Mouse (Mus musculus) layer of hippocampus, adult 11-12 months (tissue): ENCODE results near the gene Frmd4b.

Experiments
- DNase-seq: peaks from one replicate; pipeline ENCODE4 v3.0.0; 2022; ENCODE audit warnings: low spot score

Frmd4b gene

GRCm38 (mm10) chr6:97312545-97312939 is 304.8 kb downstream of the Frmd4b start:
- DNase-seq, result no peak

DNA sequence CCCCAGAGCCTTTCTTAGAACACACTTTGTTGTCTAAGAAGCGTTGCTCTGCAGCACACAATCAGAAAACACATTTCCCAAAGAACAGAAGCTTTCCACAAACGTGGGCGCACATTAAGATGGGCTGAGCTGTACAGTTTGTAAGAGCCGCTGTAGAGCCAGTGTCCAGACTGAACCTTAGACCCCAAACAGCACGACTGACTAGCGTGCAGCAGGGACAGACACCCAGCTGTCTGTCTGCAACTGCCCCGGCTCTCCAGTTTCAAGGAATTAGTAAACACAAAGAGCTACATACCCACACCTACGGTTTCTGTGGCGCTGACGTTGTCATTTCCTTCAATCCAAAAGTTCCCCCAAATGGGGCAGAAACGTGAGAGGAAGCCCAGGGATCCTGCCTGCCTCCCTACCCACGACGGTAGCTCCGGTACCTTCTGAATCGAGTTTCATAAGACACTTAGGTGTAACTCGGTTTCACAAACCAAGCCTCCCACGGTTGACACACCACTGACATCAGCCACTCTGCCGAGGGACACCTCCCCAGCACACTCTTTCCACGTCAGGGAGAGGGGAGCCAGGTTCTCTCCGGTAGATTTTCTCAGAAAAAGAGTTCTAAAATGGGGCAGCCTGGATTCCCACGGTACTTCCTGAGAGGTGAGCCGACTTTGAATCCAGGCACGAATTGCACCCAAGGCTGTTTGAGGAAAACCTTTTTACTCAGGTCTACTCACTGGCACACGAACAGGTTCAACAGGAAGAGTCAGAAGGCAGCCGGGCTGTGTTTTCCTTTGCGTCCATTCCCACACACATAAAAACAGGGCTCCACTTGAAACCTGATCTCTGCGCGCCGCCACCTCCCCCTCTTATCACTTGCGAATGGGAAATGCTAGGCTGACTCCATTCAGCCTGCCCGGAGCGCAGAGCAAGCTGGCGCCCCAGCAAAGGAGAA is 305.5 kb downstream of the Frmd4b start:
- DNase-seq, result no peak

DNA sequence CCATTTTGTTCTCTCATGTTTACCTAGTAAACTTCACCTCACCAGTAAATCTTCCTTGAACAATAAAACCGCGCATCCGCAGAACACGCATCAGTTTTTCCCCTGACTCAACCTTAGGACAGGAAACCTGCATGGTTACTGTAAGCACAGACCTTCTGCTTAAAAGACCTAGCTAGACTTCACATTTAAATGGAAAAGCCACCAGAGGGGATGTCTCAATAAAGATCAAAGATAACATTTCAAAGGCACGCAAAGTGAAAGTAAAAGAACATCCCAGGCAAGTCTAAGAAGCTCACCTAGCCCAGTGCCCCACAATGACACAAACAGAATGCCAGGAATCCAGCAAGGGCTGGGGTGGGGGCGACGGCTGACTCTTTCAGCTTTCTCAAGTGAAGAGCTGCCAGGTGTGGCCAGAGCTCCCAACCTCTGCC is 306.4 kb downstream of the Frmd4b start:
- no peak for DNase-seq

- DNase-seq, result no peak
Measured at GRCm38 (mm10) chr6:97309161-97309560, 308.2 kb downstream of the Frmd4b start.

GRCm38 (mm10) chr6:97308562-97308961 is 308.8 kb downstream of the Frmd4b start:
- no peak for DNase-seq

- DNase-seq, result no peak
Measured at GRCm38 (mm10) chr6:97307231-97307630, 310.1 kb downstream of the Frmd4b start.

GRCm38 (mm10) chr6:97306351-97306750 is 311.0 kb downstream of the Frmd4b start:
- DNase-seq, result no peak

- no peak for DNase-seq
Measured at GRCm38 (mm10) chr6:97305491-97305890, 311.9 kb downstream of the Frmd4b start.

DNA sequence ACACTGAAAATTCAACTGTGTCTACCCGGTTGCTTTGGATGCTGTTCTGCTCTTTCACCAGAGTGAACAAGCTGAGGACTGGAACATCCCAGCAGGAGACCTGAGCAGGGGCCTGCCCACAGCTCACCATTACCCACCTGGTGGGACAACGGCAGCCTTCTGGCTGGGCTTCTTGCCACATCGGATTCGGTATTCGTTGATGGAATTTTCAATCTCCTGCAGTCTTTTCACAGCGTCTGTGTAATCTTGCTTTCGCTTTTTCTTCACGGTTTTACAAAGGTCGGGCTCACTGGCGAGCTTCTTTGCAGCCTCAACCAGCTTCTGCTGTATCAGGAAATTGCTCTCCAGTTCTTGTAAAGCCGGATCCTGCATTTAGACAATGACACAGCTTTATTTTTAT is 312.3 kb downstream of the Frmd4b start:
- no peak for DNase-seq

DNA sequence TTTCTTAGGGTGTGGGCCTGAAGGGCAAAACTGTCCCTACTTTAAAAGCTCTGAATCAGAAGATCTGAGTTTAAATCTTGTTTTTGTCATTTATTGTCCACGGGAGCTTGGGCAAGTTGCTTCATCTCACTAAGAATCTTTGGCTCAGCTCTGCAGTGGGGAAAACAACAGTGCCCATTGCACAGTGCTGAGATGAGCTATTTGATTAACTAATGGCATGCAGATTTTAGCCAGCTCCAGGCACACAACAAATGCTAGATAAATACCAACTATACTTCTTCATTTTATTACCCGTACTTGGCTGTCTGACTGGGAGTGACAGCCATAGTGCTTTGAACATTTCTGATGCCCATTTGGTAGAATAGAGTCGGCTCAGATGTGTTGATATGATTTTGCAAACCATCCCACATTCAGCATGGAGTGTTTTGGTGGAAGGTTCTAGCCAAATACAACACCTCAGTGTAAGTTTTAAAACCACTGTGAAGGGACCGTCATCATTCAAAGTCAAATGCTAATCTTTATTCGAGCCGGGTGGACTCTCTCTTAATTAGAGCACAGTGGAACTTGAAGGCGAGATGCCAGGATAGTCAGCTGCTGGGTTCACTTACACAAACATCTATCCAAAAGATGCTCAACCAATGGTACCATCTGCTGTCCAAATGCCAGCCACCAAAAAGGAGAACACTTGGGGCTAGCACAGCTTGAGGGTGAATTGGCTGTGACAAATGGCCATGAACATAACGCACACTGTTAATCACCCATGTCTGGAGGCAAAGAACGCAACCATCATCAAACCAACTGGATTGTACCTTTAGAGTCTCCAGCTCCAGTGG is 313.8 kb downstream of the Frmd4b start:
- peak; percentile 61 for DNase-seq

GRCm38 (mm10) chr6:97302303-97302702 is 315.0 kb downstream of the Frmd4b start:
- DNase-seq, result no peak

GRCm38 (mm10) chr6:97300659-97301058 is 316.7 kb downstream of the Frmd4b start:
- no peak for DNase-seq

- DNase-seq, result no peak
Measured at GRCm38 (mm10) chr6:97300180-97300579, 317.2 kb downstream of the Frmd4b start.

DNA sequence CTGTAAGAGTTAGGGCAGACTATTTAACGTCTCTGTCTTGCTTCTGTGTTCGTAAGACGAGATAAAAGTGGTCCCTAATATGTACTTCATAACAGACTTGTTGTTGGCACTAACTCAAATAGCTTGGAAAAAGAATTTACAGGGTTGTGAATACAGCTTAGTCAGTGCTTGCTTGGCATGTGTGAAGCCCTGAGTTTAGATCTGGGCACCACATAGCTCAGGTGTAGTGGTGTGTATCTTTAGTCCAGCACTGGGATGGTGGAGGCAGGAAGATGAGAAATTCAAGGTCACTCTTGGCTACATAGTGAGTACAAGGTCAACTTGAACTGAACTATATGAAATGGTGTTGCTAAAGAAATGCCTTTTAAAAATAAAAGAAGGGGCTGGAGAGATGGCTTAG is 320.2 kb downstream of the Frmd4b start:
- no peak for DNase-seq

- DNase-seq, result no peak
Measured at GRCm38 (mm10) chr6:97295866-97296527, 321.3 kb downstream of the Frmd4b start.

DNA sequence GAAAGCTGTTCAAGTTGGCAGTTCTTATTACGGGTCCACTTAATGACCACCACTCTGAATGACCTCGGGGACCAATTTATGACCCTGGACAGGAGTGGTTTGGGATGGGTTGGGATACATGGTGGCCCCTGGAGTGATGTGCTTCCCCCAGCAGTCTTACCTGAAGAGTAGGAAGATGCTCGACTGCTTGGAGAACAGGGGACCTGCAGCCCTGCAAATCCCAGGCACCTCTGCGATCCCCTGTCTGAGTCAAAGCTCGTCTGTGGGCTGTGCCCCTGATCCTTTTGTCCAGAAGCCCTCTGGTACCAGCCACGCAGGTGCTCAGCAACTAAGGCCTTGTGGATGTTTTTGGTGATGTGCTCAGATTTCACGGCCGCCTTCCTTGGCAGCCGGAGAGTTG is 321.9 kb downstream of the Frmd4b start:
- no peak for DNase-seq

DNA sequence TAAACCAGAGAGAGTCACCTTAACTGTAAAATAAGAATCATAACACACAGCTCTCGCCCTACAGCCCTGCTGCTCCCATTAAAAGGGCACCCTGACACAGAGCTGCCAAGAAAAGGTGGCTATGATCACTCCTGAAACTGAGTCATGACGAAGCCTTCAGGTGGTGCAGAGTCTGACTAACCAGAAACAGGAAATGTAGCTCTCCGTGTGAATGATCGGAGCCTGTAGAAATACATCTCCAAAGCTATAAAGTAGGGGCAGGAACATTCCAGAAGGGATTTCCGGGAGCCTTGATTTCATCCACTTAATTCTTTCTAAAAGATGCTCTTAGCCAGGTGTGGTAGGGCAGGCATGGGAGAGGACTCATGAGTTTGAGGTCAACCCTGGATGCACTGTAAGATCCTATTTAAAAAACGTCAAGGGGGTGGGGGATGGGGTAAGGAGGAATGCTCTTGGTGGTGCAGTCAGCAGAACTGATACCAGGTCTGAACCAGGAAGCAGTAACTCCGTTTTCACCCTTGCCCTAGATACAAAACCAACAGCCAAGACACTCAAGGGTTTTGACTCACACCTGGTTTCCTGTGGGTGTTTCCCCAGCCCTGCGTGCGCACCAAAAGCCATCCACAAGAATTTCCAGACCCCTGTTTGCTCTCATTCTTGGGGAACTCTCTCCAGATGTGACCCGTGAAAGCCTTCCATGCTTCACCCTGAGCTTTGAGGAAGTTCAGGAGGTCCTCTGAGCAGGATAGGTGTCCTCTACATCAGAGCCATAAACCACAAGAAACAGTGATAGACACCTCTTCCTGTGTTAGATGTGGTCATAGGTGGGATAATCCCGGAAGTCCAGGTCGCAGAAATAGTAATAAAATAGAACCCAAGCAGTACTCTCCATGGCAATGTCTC is 323.4 kb downstream of the Frmd4b start:
- no peak for DNase-seq

- no peak for DNase-seq
Measured at GRCm38 (mm10) chr6:97292894-97293293, 324.4 kb downstream of the Frmd4b start.

- no peak for DNase-seq
Measured at GRCm38 (mm10) chr6:97292096-97292495, 325.2 kb downstream of the Frmd4b start.

DNA sequence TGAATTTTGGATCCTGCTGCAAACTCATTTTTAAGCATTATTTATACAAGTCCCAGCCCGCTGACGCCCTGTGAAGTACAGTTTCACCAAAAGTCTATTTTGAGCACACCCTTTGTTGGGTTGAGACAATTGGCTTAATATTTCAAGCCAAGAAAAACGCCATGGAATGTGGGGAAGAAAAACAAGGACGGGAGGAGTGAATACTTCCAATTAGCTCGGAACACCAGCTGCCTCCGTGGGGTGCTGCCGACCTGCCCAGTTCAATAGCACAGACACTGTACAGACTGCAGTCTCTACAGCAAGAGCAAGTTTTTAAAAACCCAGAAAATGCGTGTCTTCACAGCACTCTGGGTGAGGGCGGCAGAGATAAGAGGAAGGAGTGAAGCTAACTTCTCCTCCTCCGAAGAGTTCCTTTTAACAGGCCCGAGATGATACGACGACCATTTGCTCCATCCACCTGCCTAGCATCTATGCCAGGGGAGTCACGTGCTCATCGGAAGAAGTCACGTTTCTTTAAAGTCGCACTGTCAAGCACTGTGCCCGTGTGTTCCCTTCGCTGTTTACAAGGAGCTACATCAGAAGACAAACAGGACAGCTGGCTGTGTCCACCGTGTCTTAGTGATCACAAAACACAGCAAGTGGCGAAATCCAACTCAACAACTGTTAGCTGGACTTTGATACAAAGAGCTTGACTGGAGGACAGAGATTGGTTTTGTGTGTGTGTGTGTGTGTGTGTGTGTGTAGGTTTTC is 326.0 kb downstream of the Frmd4b start:
- DNase-seq, result peak; percentile 26

DNA sequence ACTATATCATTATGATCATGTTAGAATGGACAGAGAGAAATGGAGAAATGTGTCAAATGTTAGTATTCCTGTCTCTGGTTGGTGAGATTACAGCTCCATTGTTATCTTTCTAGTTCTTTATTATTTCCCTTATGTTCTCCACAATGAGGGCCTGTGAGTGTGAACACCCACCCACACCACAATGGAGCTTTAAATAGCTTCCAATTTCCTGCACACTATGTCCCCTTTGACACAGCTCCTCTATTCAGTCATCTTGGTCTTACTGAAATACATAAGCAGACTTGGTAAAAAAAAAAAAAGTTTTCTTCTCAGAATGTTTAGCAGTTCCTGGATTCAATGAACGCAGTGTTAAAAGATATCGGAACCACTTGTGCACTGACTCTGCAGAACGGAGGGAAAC is 326.7 kb downstream of the Frmd4b start:
- DNase-seq, result no peak
